Mouse (Mus musculus) gastrocnemius, adult 8-10 months (tissue): ENCODE data around the gene Rtl8b. TPM values are rescaled to one million over a fixed set of nuclear protein-coding genes. Genes with fewer than 3 reads are reported as not detected.
A peak's percentile ranks its signal among the peaks of the same experiment; 100 is the strongest.
"Not testable (repeated sequence)": the region's sequence is repeated elsewhere in the genome, so short reads cannot be mapped to it uniquely, and the experiment has no call there.

ENCODE experiments used
- DNase-seq, 2 experiments: peaks; one replicate each; pipeline ENCODE4 v3.0.0; 2022; ENCODE audit warnings: low spot score in 2 of 2
- total RNA-seq, 4 experiments: library from RNA; stranded (reverse); gene quantifications; 2 replicates each; pipeline ENCODE4 v1.2.4; 2022

Rtl8b gene
- 10 to 100 TPM; 39.2 to 63.2 (median 46.2) TPM for total RNA-seq

DNA sequence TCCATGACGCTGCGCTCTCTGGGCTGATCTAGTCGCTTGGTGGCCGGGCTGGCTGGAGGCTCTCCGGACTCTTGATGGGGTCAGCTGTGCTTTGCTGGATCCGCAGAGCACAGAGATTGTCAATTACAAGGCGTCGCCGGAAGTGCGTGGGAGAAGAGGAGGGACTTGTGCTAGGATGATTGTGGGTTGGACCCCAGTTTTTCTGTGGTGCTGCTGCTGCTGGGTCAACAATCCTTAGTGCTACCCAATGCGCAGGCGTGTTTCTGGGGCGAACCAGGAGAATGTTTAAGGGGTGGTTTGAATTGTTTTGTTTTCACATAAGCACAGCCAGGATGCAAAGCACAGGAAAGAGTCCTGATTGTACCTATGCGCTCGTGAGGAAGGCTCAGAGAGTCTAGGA lies at the start of gene Rtl8b:
Rtl8b (minus strand) TSS at position 115 of the 400 bp plus-strand sequence.
- peak; percentile 57 to 68 for DNase-seq

DNA sequence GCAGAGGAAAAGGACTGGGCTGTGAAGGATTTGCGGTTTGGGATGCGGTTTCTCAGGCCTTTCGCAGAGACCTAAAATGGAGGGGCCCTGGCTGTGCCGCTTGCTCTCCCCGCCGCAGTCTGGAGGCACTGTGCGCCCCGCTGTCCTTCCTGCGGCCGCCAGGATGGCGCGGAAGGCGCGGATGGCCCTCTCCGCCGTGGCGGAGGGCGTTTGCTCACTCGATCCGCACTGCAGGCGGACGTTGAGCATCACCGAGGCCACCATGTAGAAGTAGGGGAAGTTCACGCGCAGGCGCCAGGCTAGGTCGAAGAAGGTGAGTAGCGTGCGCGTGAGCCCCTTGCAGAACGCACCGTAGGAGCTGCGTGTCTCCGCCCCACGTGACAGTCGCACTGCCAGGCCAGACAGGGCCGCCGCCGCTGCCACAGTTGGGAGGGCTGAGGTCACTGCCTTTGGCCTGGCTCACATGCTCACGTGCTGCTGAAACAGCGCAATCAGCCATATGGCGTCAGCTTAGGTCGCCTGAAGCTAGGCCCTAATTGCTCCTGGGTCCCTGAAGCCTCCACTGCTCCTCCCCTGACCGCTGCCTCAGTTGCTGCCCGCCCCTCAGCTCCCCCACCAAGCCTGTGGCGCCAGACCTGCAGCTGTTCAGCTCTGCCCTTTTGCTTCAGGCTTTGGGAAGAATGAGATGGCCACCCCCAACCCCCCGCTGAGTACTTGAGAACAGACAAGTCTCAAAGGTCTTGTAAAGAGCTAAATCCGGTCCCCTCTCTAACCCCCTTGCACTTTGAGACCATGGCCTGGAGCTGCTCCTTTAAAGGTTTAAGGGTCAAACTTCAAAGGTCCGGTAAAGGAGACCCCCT lies 46.3 kb upstream of the Rtl8b start:
- no peak for DNase-seq

DNA sequence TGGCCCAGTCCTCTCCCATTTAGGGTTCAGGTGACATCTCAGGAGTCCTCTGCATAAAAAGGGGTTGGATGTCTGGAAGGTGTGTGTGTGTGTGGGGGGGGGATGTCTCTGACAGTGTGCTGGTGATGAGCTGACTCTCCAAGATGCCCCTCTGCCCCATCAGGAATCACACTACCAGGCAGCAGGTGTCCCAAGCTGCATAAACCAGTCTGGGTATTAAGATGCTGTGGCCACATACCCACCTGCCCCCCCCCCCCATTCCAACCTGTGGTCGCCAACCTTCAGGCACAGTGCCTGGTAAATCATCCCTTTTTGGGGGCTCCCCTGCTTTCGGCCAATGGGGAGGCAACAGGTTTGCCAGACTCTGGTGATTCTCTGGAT lies 45.7 kb upstream of the Rtl8b start:
- no peak for DNase-seq

DNA sequence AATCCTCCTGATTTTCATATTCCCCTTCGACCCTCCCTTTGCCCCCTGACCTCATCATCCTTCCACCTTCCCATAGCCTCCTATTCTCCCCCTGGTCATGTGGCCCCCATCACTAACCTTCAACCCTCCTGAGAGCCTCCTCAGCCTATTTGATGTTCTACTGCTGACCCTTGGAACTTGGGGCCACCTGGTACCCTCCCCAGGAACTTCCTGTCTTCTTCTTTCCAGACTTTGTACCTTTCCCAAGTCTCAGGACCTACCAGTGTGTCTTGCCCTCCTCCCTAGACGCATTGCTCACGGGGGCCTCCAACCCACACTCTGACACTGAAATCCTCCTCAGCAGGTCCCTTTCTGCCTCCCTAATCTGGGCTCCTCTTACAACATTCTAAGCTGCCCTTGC lies 32.5 kb upstream of the Rtl8b start:
- no peak for DNase-seq

DNA sequence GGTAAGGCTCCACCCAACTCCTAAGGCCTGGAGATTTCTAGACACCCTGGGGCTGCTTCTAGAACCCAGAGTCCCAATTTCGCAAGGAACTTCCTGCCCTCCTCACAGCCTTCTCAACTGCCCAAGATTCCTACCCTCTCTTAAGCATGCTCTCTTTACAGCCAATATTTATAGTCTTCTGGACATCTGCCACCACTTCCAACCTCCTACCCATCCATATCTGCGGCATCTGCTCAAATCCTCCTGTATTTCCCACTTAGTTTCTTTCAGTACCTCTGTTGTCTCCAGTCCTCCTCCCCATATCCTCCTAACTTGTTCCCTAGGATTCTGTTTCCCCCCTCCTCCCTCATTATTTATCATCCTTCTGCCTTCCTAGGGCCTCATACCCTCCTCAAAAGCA lies 29.0 kb upstream of the Rtl8b start:
- DNase-seq, result no peak

DNA sequence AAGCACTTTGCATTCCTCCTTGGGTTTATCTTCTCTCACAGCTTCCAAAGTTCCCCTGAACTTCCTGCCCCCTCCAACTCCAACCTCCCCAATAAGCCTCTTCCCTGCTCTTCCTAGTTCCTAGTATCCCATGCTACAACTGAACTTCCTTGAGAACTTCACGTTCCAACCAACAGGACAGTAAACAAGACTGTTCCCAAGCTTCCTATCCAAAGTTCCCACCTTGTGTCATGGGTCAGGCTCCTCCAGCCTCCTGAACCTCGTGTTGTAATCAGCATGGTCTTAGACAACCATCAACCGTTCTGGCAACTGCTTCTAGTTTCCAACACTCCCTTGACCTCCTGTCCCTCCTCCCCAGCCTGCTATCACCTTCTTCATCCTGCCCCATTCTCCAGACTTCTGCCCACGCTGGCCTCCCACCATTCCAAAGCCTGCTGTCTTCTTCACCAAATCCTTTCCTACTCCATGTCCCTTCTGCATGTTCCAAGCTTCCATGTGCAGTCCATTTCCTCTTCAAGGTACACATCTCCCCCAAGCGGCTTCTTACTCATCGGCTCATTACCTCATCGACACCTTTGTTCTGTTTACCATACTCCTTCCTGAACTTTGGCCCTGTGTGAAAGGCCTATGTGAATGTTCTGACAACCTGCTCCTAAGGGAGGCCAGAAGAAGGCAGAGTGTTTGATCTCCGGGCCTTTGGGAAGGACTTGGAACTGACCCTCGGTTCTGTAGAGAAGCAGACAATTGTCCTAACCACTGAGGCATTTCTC lies 24.0 kb upstream of the Rtl8b start:
- DNase-seq, result no peak

DNA sequence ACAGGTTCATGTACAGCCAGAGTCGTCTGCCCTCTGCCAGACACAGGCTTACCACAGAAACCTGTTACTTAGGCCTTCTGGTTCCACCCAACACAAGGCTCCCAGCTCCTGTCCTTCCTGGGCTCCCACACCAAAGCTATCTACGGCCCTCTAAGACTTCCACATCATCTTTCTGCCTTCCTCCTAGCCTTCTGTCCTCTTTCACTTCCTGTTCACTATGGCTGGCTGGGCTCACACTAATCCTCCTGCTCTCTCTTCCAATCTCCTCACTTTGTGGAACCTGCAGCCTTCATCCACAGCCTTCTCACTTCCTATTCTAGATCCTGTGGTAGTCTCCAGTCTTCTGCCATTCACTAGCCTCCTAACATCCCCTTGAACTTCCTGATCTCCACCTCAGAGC lies 22.9 kb upstream of the Rtl8b start:
- DNase-seq, result no peak

DNA sequence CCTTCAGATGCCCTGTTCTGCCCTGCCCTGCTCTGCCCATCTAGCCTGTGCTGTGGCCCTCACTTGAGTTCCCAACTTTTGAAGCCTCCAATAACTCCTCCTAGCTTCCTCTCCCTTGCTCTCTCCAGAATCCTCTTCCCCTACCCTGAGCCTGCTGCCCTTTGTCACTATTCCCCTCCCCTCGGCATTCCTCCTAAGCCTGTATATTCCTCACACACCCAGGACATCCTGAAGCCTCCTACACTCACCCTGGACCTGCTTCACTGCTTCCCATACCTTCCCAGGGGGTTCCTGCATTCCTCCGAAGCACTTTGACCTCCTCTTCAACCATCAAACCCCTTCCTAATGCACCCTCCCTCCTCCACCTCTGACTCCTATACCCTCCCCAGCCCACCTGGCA lies 21.9 kb upstream of the Rtl8b start:
- no peak for DNase-seq

DNA sequence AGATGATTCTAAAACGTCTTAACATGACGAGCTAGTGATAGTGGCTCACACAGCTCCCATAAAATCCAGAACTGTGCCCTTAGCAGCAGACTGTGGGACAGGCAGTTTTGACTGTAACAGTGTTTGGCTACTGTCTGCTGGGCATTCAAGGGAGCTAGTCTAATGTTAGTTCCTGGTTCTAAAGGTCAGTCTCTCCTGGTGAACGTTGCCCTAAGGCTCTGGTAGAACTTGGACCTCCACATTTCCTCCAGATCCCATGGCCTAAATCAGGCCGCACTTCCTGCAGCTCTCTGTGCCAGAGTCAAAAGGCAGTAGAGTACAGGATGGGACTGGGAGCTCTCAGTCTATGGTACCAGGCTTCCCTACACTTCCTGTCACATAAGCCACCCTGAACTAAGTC lies 14.5 kb upstream of the Rtl8b start:
- not testable (repeated sequence) for DNase-seq

DNA sequence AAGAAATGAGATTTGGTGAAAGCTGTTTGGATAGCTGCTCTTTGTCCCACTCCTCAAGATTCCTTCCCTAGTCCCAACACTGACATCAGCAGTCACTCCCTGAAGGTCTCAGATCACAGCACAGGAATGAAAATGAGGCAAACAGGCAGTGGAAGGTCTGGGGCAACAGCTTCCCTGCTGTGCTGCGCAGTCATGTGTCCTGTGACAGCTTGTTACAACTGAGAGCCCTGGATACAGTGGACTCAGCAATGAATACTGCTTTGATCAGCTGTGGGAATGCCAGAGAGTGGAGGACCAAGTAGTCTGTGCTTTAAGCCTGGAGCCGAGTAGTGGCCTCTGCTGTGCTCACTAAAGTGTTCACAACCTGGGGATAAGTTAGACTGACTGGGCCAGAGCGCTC lies 12.4 kb upstream of the Rtl8b start:
- DNase-seq, result not testable (repeated sequence)

DNA sequence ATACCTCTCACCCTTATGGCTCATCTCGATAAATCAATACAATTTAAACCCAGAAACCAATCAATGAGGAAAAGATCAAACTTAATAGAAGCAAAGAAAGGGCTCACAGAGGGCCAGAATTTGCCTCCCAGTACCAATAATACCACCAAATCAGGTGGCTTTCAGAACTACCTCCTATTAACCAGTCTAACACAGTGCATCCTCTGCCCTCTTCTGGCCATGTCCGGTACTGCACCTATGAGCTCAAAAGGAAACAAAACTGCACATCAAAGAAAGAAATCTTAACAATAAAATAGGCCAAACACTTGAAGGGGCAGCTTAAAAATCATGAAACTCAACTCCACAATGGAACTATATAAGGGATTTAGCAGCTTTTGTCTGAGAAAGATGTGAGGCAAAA lies 6.7 kb upstream of the Rtl8b start:
- DNase-seq, result peak; percentile 15 to 38

DNA sequence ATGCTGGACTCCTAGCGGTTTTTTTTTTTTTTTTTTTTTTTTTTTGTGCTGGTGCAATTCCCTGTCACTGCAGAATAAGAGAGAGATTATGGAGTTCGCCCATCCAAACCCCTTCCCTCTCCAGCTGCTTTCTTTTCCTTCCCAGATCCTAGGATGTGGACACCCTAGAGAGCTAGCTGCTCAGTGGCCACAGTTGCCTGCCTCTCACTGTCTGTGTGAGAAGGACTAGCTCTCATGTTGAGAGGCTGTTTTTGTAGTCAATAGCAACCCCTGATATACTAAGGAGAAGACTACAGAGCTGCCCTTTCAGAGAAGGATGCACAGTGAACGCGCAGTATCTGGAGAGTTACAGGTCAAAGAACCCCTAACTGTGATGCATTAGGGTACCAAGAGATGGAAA lies 488 bp upstream of the Rtl8b start:
- not testable (repeated sequence) for DNase-seq

DNA sequence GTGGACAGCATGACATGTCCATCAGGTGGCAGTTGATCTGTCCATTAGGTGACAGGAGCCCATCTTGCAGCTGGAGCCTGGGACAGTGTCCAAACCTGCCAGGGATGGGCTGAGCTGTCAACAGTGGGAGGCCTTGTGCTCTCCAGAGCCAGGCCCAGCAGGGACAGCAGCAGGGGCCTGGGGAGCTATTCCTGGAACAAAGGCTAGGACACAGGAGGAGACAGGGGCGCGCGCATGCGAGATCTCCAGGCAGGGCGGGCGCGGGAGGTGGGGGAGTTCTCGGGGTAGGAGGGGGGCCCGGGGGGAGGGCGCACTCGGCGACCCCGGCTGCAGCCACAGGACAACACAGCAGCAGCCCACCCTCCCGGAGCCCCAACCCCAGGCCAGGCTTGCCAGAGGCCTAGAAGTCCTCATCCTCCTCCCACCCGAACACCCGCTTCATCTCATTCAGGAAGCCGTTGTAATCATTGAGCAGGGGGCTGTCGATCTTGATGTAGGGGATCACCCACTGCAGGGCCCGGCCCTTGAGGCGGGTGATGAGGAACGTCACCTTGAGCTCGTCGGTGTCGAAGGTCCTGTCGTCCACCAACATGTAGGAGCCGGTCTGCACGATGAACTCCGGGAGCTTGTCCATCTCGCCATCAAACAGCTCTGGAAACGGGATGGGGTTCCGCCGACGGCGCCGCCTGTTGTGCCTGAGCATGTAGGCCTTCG lies 494 bp downstream of the Rtl8b start:
- not testable (repeated sequence) for DNase-seq

DNA sequence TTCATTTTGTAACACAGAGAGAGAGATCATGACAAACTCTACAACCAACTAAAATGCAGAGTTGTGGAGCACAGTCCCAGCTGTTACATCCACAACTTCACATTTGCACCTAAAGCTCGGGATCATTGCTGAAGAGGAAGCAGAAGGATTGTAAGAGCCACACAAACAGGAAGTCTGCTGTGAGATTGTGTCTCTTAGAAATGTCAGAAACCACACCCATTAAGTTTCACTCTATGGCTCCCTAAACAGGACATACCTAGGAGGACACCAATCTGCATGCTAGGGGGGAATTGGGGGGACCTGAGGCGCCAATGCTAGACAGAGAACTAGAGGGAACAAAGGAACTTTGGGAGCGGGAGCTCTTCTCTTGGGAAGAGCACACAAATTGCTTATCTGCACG lies 17.3 kb downstream of the Rtl8b start:
- DNase-seq, result not testable (repeated sequence)

DNA sequence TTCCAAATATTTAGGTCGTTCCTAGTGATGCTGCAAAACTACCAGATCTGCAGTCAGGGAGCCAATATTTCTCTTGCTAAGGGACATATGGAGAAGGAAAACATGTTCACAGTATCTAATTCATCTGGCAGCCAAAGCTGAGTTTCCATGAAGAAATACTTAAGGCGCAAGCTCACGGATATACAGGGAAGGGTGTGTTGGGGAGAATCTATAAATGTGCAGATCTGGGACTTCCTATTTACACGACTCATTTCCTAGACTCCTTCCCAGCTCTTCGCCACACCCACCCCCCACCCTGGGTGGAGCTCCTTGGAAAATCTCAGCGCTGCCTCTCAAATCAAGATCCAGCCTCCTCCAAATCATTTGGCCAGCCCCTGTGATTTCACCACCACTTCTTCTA lies 24.3 kb downstream of the Rtl8b start:
- DNase-seq, result no peak

DNA sequence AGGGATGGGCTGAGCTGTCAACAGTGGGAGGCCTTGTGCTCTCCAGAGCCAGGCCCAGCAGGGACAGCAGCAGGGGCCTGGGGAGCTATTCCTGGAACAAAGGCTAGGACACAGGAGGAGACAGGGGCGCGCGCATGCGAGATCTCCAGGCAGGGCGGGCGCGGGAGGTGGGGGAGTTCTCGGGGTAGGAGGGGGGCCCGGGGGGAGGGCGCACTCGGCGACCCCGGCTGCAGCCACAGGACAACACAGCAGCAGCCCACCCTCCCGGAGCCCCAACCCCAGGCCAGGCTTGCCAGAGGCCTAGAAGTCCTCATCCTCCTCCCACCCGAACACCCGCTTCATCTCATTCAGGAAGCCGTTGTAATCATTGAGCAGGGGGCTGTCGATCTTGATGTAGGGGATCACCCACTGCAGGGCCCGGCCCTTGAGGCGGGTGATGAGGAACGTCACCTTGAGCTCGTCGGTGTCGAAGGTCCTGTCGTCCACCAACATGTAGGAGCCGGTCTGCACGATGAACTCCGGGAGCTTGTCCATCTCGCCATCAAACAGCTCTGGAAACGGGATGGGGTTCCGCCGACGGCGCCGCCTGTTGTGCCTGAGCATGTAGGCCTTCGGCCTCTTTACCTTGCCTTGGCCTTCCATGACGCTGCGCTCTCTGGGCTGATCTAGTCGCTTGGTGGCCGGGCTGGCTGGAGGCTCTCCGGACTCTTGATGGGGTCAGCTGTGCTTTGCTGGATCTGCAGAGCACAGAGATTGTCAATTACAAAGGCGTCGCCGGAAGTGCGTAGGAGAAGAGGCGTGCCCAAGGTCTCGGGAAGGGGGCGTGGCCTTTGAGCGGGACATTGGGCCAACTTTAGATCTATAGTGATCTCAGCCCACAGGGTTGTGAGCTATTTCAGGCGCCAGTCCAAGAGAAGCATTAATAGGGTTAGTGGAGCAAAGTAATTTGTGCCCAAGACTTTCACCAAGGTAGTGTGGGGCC lies 26.9 kb downstream of the Rtl8b start, which contains the start of gene Rtl8a:
Rtl8a (minus strand) TSS at position 703 of the 982 bp plus-strand sequence.
- peak; percentile 66 to 69 for DNase-seq

DNA sequence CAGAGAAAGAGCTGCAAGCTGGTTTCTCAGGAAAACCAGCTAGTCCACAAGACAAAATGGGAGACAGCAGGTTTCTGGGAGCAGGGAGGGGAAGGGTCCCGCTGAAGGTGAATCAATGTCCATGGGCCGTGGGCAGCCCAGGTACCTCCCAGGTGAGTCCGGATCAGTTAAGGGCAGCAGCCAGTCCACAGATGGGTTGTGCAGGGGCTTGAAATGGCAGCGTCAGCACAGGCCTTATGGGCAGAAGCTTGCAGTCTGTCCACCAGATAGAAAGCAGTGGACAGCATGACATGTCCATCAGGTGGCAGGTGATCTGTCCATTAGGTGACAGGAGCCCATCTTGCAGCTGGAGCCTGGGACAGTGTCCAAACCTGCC lies 27.6 kb downstream of the Rtl8b start:
- DNase-seq, result not testable (repeated sequence)

DNA sequence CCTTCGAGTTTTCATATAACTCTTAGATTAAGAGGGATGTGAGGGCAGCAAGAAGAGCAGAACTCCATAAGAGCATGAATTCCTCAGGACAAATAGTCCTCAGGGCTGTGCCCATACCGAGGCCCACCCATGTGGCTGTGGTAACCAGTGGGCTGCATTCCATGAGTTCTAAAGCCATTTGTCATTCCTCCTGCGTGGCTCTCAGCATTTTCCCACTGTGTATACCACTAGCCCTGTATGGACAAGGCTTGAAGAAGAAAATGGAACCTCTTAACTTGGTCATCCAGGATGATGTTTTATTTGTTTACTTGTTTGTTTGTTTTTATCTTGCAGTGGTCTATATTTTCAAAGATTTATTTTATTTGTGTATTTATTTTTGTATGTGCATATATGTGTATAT lies 32.1 kb downstream of the Rtl8b start:
- DNase-seq, result not testable (repeated sequence)
